Mouse (Mus musculus): ENCODE measurements around the gene Nrxn3.

The Nrxn3 gene

GRCm38 (mm10) chr12:89530679-89531350 lies 808.1 kb downstream of the Nrxn3 start:
- DNase-seq (ENCODE audit: low spot score), result no peak

DNA sequence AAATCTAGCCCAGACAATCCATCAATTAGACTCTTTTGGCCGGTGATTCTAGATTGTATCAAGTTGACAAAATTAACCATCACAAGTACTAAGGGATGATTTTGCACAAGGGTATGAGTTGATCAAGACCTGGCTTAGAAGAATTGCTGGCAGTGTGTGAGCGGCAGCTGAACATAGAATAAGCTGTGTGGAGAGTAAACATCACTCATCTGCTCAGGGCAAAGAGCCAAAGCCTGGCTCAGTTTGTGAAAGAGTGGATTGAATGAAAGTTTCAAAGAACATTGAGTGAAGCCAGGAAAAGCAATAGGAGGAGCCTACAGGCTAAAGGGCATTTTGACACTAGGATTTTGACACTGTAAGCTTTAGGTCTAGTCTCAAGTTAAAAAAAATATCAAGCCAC lies 828.6 kb downstream of the Nrxn3 start:
- no peak for DNase-seq (ENCODE audit: low spot score)

DNA sequence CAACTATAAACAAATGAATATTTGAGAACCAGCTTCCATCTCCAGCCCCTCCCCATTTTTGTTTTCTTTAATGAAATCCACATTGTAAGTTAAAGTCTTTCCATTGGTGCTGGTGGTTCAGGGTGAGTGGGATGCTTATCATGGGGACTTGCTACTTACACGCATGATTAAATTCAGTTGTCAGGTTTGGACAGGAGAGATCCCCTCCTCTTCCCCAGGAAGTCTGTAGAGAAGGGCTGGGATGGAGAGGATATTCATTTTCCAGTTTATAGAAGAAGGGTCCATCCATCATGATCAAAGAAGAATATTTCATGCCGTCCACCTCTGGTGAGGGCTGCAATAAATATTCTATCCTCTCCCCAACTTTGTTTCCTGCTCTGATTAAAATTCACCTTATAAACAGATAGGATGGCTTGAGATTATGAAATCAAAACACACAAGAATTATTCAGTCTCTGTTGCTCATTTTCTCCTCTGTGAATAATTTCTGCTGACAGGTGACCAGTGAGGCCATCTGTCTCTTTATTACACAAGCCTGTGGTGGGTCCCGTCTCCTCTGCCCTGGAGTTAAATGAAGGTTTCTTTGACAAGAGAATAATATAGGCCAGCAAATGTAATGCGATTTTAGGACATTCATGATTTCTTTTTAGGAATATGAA lies 830.7 kb downstream of the Nrxn3 start:
- DNase-seq (ENCODE audit: low spot score), result no peak

GRCm38 (mm10) chr12:89554171-89554570 lies 831.5 kb downstream of the Nrxn3 start:
- DNase-seq (ENCODE audit: low spot score), result no peak

DNA sequence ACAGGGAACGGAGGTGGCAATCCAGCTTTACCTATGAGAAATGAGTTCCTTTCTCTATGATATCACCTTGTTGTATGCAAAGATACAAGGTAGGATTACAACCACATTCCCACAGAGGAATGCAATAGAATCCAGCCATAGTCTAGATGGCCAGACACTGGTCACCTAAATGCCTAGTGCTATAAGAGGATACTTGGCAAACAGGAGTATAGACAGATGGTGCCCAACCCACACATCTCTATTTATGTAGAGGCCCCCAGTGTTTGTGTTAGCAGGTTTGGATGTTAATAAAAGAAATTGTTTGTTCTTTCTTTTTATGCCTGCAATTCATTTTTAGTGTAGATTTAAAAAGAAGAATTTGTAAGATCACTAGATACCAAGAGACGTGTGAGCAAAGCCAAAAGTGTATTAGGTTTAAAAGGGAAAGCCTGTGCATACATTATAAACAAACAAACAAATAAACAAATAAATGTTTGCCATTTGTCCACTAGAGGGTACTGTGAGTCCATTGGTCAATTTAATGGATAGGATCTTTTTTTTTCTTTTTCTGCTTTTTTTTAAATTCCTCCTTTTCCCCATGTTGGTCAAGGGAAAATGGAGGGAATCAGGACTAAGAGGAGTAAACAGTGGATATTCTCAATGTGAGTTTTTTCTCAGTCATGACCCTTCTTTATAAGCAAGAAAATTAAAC lies 832.2 kb downstream of the Nrxn3 start:
- no peak for DNase-seq (ENCODE audit: low spot score)

- DNase-seq (ENCODE audit: low spot score), result no peak
These were observed 836.2 kb downstream of the Nrxn3 start for GRCm38 (mm10) chr12:89558921-89559320.

DNA sequence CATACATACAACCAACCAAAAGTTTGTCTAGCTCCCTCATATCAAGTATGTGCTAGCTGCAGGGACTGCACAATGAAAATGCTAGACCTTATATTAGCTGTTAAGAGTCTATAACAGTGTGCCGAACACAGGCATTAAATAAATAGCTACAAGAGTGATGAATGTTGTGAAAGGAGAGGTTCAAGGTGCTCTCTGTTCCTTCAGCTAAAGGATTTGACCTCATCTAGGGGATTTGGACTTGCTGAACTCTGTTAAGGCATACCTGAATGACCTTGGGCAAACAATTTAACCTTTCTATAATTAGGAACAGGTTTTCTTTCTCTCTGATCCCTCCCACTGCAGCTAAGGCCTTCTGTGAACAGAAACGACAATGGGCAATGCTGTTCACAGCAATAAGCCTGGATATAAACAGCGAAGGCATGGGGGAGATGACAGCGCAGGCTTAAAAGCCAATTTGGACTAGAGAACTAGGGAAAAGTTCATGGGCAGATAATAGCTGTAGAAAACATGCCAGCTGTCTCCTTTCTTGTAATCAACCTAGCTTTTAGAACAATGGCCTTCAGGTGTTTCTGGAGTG lies 839.4 kb downstream of the Nrxn3 start:
- DNase-seq (ENCODE audit: low spot score), result no peak

- DNase-seq (ENCODE audit: low spot score), result no peak
These were observed 846.2 kb downstream of the Nrxn3 start for GRCm38 (mm10) chr12:89568723-89569377.

DNA sequence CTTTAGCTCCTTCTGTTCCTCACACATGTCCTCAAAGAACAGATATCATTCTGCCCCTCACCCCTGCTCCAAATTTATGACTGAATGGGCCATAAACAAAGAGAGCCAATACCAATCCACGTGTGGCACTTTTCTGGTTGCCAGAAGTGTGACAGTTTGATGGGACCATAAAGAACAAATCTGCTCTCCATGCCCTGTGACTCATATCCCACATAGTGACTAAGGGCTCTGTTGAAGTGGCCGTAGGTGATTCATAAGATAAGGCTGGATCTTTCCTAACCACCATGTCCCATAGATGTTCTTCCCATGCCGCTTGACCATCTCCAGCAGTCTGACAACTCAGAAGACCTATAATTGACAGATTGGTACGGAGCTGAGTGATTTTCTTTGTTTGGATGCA lies 869.8 kb downstream of the Nrxn3 start:
- DNase-seq (ENCODE audit: low spot score), result no peak

DNA sequence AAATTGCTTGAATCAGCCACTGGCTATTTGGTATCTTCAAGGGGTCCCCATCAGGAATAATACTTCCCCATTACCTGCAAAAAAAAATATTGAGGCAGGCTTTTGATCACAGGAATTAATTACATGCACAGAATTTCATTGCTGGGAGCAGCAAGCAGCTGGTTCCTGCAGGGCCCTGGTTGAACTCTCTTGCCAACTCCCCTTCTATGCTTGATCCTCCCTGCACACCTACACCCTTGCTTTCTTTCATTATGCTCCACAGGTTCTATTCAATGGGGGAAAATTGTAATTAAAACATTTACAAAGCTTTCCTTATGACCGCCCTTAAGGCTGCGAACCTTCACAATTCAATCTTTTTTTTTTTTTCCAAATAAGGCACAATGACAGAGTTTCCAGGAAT lies 891.0 kb downstream of the Nrxn3 start:
- DNase-seq (ENCODE audit: low spot score), result no peak

DNA sequence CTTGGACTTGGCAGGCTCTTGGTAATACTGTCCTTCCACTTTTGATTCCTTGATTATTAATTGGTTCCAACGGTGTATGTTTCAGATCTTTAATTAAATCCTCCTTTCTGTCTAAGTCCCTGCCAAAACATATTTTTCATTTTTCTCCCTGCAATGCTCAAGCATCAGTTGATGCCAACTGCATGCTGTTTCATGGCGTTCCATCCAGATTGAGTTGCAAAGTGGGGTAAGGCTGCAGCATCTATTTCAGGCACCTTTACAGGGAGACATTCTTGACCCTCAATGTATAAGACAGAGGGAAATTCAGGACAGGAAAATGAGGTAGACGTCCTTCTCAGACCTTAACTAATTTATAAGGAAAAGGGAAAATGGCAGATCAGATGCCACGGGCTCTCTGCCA lies 903.1 kb downstream of the Nrxn3 start:
- DNase-seq (ENCODE audit: low spot score), result no peak

- no peak for DNase-seq (ENCODE audit: low spot score)
These were observed 917.4 kb downstream of the Nrxn3 start for GRCm38 (mm10) chr12:89640046-89640445.

GRCm38 (mm10) chr12:89641460-89641859 lies 918.8 kb downstream of the Nrxn3 start:
- no peak for DNase-seq (ENCODE audit: low spot score)

GRCm38 (mm10) chr12:89653211-89653610 lies 930.5 kb downstream of the Nrxn3 start:
- no peak for DNase-seq (ENCODE audit: low spot score)

DNA sequence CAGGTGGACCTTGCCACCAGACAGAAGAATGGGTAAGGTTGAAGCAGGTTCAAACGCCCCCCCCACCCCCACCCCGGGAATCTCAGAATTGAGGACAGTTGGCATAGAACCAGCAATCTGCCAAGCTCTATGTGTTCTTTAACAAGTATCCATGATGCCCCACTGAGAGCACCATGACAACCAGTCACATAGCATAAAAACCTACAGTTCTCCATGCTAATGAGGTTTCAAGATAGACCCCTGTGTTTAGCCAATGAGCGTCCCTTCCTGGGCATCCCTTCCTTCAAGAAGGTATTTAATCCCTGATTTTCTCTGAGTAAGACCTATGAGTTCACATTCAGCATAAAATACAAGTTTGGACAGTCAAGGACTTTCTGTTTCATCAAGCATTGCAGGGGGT lies 938.5 kb downstream of the Nrxn3 start:
- DNase-seq (ENCODE audit: low spot score), result no peak

DNA sequence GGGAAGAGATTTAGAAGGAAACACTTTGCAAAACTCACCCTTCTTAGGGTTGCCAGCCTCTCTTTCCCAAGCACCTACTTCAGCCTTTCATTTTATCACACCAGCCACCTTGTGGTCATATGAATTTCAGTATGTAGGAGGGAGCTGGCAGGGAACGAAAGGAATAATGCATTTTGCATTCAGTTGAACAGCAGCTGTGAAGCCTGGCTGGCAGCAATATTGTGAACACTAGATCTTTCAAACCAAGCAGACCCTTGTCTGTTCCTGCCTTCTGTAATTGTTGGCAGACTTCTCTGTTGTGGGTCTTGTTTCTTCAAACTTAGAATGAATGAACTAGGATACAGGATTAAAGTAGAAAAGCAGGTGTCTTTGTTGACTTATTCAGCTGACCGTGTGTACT lies 946.2 kb downstream of the Nrxn3 start:
- no peak for DNase-seq (ENCODE audit: low spot score)

GRCm38 (mm10) chr12:89672819-89673218 lies 950.1 kb downstream of the Nrxn3 start:
- DNase-seq (ENCODE audit: low spot score), result no peak

DNA sequence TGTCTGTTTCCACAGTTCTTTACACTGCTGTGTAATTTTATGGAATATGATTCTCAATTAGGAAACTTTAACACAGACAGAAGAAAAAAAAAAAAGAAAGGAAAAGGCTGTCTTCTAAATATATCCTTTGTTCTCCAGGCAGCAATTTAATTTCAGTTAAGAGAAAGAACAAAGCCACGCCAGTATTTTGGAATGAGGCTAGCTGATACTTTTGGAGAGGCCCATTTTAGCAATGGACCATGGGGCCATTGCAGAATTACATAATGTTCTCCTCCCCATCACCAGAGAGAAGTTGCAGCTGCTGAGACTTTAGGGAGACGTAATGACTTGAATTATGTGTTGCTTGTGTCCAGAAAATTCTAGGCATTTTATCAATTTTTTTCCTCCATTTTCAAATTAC lies 963.0 kb downstream of the Nrxn3 start:
- no peak for DNase-seq (ENCODE audit: low spot score)

GRCm38 (mm10) chr12:89689086-89689485 lies 966.4 kb downstream of the Nrxn3 start:
- DNase-seq (ENCODE audit: low spot score), result no peak

DNA sequence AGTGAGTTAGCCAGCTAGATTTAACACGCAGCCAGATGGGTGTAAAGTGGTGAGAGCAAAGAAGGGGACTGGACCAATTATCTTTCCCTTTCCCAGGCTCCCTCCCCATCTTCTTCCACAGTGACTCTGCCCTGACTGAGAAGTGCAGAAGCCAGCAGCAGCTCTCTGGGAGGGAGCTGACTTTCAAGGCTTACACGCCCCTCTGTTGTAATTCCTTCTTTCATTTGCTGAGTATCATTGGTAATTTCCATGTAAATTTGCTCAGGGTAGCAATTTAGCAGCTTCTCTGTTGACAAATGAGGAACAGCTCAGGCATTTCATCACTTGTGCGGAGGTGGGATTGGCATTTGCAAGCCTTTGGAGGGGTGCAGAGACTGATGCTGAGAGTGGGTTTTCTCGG lies 976.8 kb downstream of the Nrxn3 start:
- DNase-seq (ENCODE audit: low spot score), result no peak

GRCm38 (mm10) chr12:89700937-89701458 lies 978.3 kb downstream of the Nrxn3 start:
- no peak for DNase-seq (ENCODE audit: low spot score)

- no peak for DNase-seq (ENCODE audit: low spot score)
These were observed 980.3 kb downstream of the Nrxn3 start for GRCm38 (mm10) chr12:89702931-89703330.
